Mouse (Mus musculus): ENCODE data around the gene Olfr345. TPM values are rescaled to one million over a fixed set of nuclear protein-coding genes. Genes with fewer than 3 reads are reported as not detected.

Gene Olfr345
- polyA plus RNA-seq (2015; fragmentation: Nextera tagmentation; extraction: Ambion mirVana), result not detected in 2 replicates

GRCm38 (mm10) chr2:36639741-36640140 is at the start of gene Olfr345:
Gene Olfr345 (plus strand): TSS chr2:36640041.
- H3K4me2 ChIP-seq, result no peak within 1 kb of the TSS
- H3K27me3 ChIP-seq (replicated peaks), result no peaks in the 10 kb centered on the region
- no peak within 1 kb of the TSS for H3K4me3 ChIP-seq (replicated peaks)
- no peaks in the 10 kb centered on the region for H3K4me1 ChIP-seq
- no peak for ATAC-seq (ENCODE audit: insufficient read depth, low FRiP score, low read depth)
- WGBS, result 76% methylated on average over 1 of the region's 1 CpGs
- H3K27ac ChIP-seq, result no peak within 1 kb of the TSS
- no peaks in the 10 kb centered on the region for H3K9me3 ChIP-seq
- H3K9ac ChIP-seq, result no peak within 1 kb of the TSS
- H3K36me3 ChIP-seq, result no peaks in the 10 kb centered on the region

- Histone ChIP-seq H3K9ac (no peak within 1 kb of the TSS), H3K9me3 (no peaks in the 10 kb centered on the region), H3K4me2 (no peak within 1 kb of the TSS), H3K36me3 (no peaks in the 10 kb centered on the region), H3K4me3 (replicated peaks) (no peak within 1 kb of the TSS), H3K27me3 (replicated peaks) (no peaks in the 10 kb centered on the region), H3K27ac (no peak within 1 kb of the TSS), H3K4me1 (no peaks in the 10 kb centered on the region)
- no peak for ATAC-seq (ENCODE audit: insufficient read depth, low FRiP score, low read depth)
- WGBS, result 91% methylated on average over 1 of the region's 1 CpGs
Observed at GRCm38 (mm10) chr2:36685488-36685887, 45.6 kb downstream of the Olfr345 start, which contains the start of gene Olfr346. Gene Olfr346 (plus strand): TSS chr2:36685788.

Other genes starting within 250 kb of the Olfr345 start
- gene Olfr339, start 221.1 kb upstream of the Olfr345 start, polyA plus RNA-seq (2015; fragmentation: Nextera tagmentation; extraction: Ambion mirVana), result not detected in 2 replicates
- gene Olfr340, start 187.5 kb upstream of the Olfr345 start, polyA plus RNA-seq (2015; fragmentation: Nextera tagmentation; extraction: Ambion mirVana), result not detected in 2 replicates
- not detected in 2 replicates for gene Olfr341, start 157.6 kb upstream of the Olfr345 start, polyA plus RNA-seq (2015; fragmentation: Nextera tagmentation; extraction: Ambion mirVana)
- gene Olfr342, start 115.0 kb upstream of the Olfr345 start, polyA plus RNA-seq (2015; fragmentation: Nextera tagmentation; extraction: Ambion mirVana), result not detected in 2 replicates
- not detected in 2 replicates for gene Olfr344, start 73.4 kb upstream of the Olfr345 start, polyA plus RNA-seq (2015; fragmentation: Nextera tagmentation; extraction: Ambion mirVana)
- gene Olfr346, start 45.7 kb downstream of the Olfr345 start, polyA plus RNA-seq (2015; fragmentation: Nextera tagmentation; extraction: Ambion mirVana), result not detected in 2 replicates
- not detected in 2 replicates for gene Olfr347, start 91.9 kb downstream of the Olfr345 start, polyA plus RNA-seq (2015; fragmentation: Nextera tagmentation; extraction: Ambion mirVana)
- not detected in 2 replicates for gene Olfr348, start 144.2 kb downstream of the Olfr345 start, polyA plus RNA-seq (2015; fragmentation: Nextera tagmentation; extraction: Ambion mirVana)
- not detected in 2 replicates for gene Olfr50, start 150.5 kb downstream of the Olfr345 start, polyA plus RNA-seq (2015; fragmentation: Nextera tagmentation; extraction: Ambion mirVana)
- gene Olfr3, start 177.0 kb downstream of the Olfr345 start, polyA plus RNA-seq (2015; fragmentation: Nextera tagmentation; extraction: Ambion mirVana), result not detected in 2 replicates
- gene Olfr350, start 206.3 kb downstream of the Olfr345 start, polyA plus RNA-seq (2015; fragmentation: Nextera tagmentation; extraction: Ambion mirVana), result not detected in 2 replicates
- gene Olfr351, start 222.6 kb downstream of the Olfr345 start, polyA plus RNA-seq (2015; fragmentation: Nextera tagmentation; extraction: Ambion mirVana), result not detected in 2 replicates
- gene Olfr352, start 228.4 kb downstream of the Olfr345 start, polyA plus RNA-seq (2015; fragmentation: Nextera tagmentation; extraction: Ambion mirVana), result not detected in 2 replicates